Mouse (Mus musculus) midbrain, embryonic 10.5 days (tissue): ENCODE results near the gene Nhlrc4. TPM values are rescaled to one million over a fixed set of nuclear protein-coding genes. Genes with fewer than 3 reads are reported as not detected.
A peak's percentile ranks its signal among the peaks of the same experiment; 100 is the strongest.

Experiments used
- DNase-seq: peaks from one replicate; pipeline ENCODE4 v3.0.0-alpha.2; 2017; ENCODE audit warnings: low spot score
- H3K27ac ChIP-seq: fragments of 300-500 bp; sonication (generic); replicated peaks from 2 replicates; pipeline ENCODE4 v1.5.1; 2016; ENCODE audit warnings: mild to moderate bottlenecking
- H3K27me3 ChIP-seq: fragments of 300-500 bp; sonication (generic); 2 replicates; pipeline ENCODE4 v1.6.1; 2016; ENCODE audit warnings: low read depth, mild to moderate bottlenecking; ENCODE audit not compliant: poor library complexity, severe bottlenecking
- H3K36me3 ChIP-seq: fragments of 300-500 bp; sonication (generic); 2 replicates; pipeline ENCODE4 v1.6.1; 2016; ENCODE audit warnings: mild to moderate bottlenecking, moderate library complexity
- H3K4me1 ChIP-seq: fragments of 300-500 bp; sonication (generic); 2 replicates; pipeline ENCODE4 v1.6.1; 2016
- H3K4me3 ChIP-seq: fragments of 300-500 bp; sonication (generic); 2 replicates; pipeline ENCODE4 v1.5.1; 2016; ENCODE audit warnings: mild to moderate bottlenecking, moderate library complexity
- H3K9me3 ChIP-seq: fragments of 300-500 bp; sonication (generic); replicated peaks from 2 replicates; pipeline ENCODE4 v1.6.1; 2016; ENCODE audit warnings: mild to moderate bottlenecking
- WGBS: fragments of 180-500 bp; shearing (Covaris S2); methylation state at CpG from one replicate; pipeline ENCODE4 v1.1.7; 2016; 5-methylcytosine and 5-hydroxymethylcytosine counted together
- polyA plus RNA-seq: library from polyadenylated mRNA; unstranded; fragments of >200 nt; fragmentation: Nextera tagmentation; extraction: Ambion mirVana; gene quantifications from 2 replicates; pipeline ENCODE4 v1.2.1, GENCODE M21; 2016

Gene Nhlrc4
- polyA plus RNA-seq, 1 experiment from 2014 or later: not detected

- WGBS: 89% methylated on average over 1 of the region's 1 CpGs
- no peak overlapping the region for H3K4me3 ChIP-seq
Observed at GRCm38 (mm10) chr17:25913877-25914275, 30.9 kb downstream of the Nhlrc4 start.

GRCm38 (mm10) chr17:25913186-25913876, 31.4 kb downstream of the Nhlrc4 start:
- WGBS: 92% methylated on average over 14 of the region's 14 CpGs
- Histone ChIP-seq H3K27ac (no peak overlapping the region), H3K9me3 (no peaks in the 10 kb centered on the region), H3K27me3 (no peaks in the 10 kb centered on the region), H3K4me3 (no peak overlapping the region), H3K36me3 (peaks cover 28% of the 10 kb centered on the region), H3K4me1 (peaks cover 10% of the 10 kb centered on the region)
- no peak for DNase-seq

More at GRCm38 (mm10) chr17:25913877-25914275, 30.9 kb downstream of the Nhlrc4 start:
- DNase-seq: no peak
- H3K4me1 ChIP-seq: peaks cover 16% of the 10 kb centered on the region
- H3K36me3 ChIP-seq: peaks cover 28% of the 10 kb centered on the region
- no peaks in the 10 kb centered on the region for H3K9me3 ChIP-seq
- no peaks in the 10 kb centered on the region for H3K27me3 ChIP-seq
- H3K27ac ChIP-seq: no peak overlapping the region

- H3K27me3 ChIP-seq: no peaks in the 10 kb centered on the region
- H3K4me3 ChIP-seq: no peak overlapping the region
- no peaks in the 10 kb centered on the region for H3K4me1 ChIP-seq
- no peaks in the 10 kb centered on the region for H3K9me3 ChIP-seq
- 94% methylated on average over 4 of the region's 4 CpGs for WGBS
- no peak overlapping the region for H3K27ac ChIP-seq
- DNase-seq: no peak
- H3K36me3 ChIP-seq: peaks cover 19% of the 10 kb centered on the region
Observed at GRCm38 (mm10) chr17:25911816-25912215, 32.9 kb downstream of the Nhlrc4 start.

- WGBS: 89% methylated on average over 2 of the region's 2 CpGs
Observed at GRCm38 (mm10) chr17:25907640-25908039, 37.1 kb downstream of the Nhlrc4 start.

GRCm38 (mm10) chr17:25903061-25903460, 41.7 kb downstream of the Nhlrc4 start:
- 89% methylated on average over 3 of the region's 3 CpGs for WGBS
- H3K27me3 ChIP-seq: no peaks in the 10 kb centered on the region

More at GRCm38 (mm10) chr17:25907640-25908039, 37.1 kb downstream of the Nhlrc4 start:
- Histone ChIP-seq H3K27me3 (no peaks in the 10 kb centered on the region), H3K4me3 (no peak overlapping the region), H3K36me3 (peaks cover 10% of the 10 kb centered on the region), H3K4me1 (no peaks in the 10 kb centered on the region), H3K27ac (no peak overlapping the region), H3K9me3 (no peaks in the 10 kb centered on the region)
- DNase-seq: no peak

GRCm38 (mm10) chr17:25900193-25900592, 44.6 kb downstream of the Nhlrc4 start:
- Histone ChIP-seq H3K27ac (no peak overlapping the region), H3K36me3 (peaks cover 14% of the 10 kb centered on the region), H3K4me1 (peaks cover 18% of the 10 kb centered on the region), H3K27me3 (no peaks in the 10 kb centered on the region), H3K9me3 (no peaks in the 10 kb centered on the region), H3K4me3 (no peak overlapping the region)
- no peak for DNase-seq
- 95% methylated on average over 1 of the region's 1 CpGs for WGBS

More at GRCm38 (mm10) chr17:25903061-25903460, 41.7 kb downstream of the Nhlrc4 start:
- Histone ChIP-seq H3K9me3 (no peaks in the 10 kb centered on the region), H3K4me1 (no peaks in the 10 kb centered on the region), H3K27ac (no peak overlapping the region), H3K4me3 (no peak overlapping the region), H3K36me3 (peaks cover 14% of the 10 kb centered on the region)
- DNase-seq: no peak

- Histone ChIP-seq H3K27me3 (no peaks in the 10 kb centered on the region), H3K36me3 (peaks cover 9% of the 10 kb centered on the region), H3K27ac (peak overlapping the region; percentile 69), H3K4me1 (peaks cover 24% of the 10 kb centered on the region), H3K9me3 (no peaks in the 10 kb centered on the region), H3K4me3 (no peak overlapping the region)
- no peak for DNase-seq
- 72% methylated on average over 12 of the region's 12 CpGs for WGBS
Observed at GRCm38 (mm10) chr17:25895891-25896290, 48.9 kb downstream of the Nhlrc4 start.

- DNase-seq: no peak
- no peaks in the 10 kb centered on the region for H3K9me3 ChIP-seq
- 24% methylated on average over 2 of the region's 2 CpGs for WGBS
- no peak overlapping the region for H3K4me3 ChIP-seq
- no peaks in the 10 kb centered on the region for H3K27me3 ChIP-seq
- peaks cover 24% of the 10 kb centered on the region for H3K4me1 ChIP-seq
- H3K27ac ChIP-seq: peak overlapping the region; percentile 69
- H3K36me3 ChIP-seq: peaks cover 7% of the 10 kb centered on the region
Observed at GRCm38 (mm10) chr17:25895415-25895814, 49.3 kb downstream of the Nhlrc4 start.

GRCm38 (mm10) chr17:25893975-25894617, 50.7 kb downstream of the Nhlrc4 start:
- Histone ChIP-seq H3K4me1 (peaks cover 24% of the 10 kb centered on the region), H3K27ac (peak overlapping the region; percentile 67), H3K36me3 (peaks cover 16% of the 10 kb centered on the region), H3K4me3 (no peak overlapping the region), H3K27me3 (no peaks in the 10 kb centered on the region), H3K9me3 (no peaks in the 10 kb centered on the region)
- peak; percentile 62 for DNase-seq
- WGBS: 36% methylated on average over 2 of the region's 2 CpGs

Other genes with a start within 250 kb of the Nhlrc4 start
- 0.51 and 0.77 TPM in 2 replicates for gene Gng13, start 227.8 kb downstream of the Nhlrc4 start, polyA plus RNA-seq
- 55.9 and 58.9 TPM in 2 replicates for gene Chtf18, start 217.5 kb downstream of the Nhlrc4 start, polyA plus RNA-seq
- gene Rpusd1, start 217.3 kb downstream of the Nhlrc4 start, polyA plus RNA-seq: 22.5 and 24.7 TPM in 2 replicates
- not detected in 2 replicates for gene Mslnl, start 208.9 kb downstream of the Nhlrc4 start, polyA plus RNA-seq
- gene Msln, start 190.6 kb downstream of the Nhlrc4 start, polyA plus RNA-seq: 0.16 TPM in 1 of 2 replicates, not detected in the other
- gene Narfl, start 171.2 kb downstream of the Nhlrc4 start, polyA plus RNA-seq: 28.1 and 29.5 TPM in 2 replicates
- gene Haghl, start 159.3 kb downstream of the Nhlrc4 start, polyA plus RNA-seq: 75.8 and 103 TPM in 2 replicates
- gene Ccdc78, start 158.4 kb downstream of the Nhlrc4 start, polyA plus RNA-seq: 0.79 and 1.2 TPM in 2 replicates
- 71.8 and 88.0 TPM in 2 replicates for gene Fam173a, start 152.1 kb downstream of the Nhlrc4 start, polyA plus RNA-seq
- gene AC134908.4, start 149.3 kb downstream of the Nhlrc4 start, polyA plus RNA-seq: 2.9 TPM in 1 of 2 replicates, not detected in the other
- gene Metrn, start 147.8 kb downstream of the Nhlrc4 start, polyA plus RNA-seq: 174 and 205 TPM in 2 replicates
- 9.3 and 12.4 TPM in 2 replicates for gene Fbxl16, start 135.9 kb downstream of the Nhlrc4 start, polyA plus RNA-seq
- gene Wdr24, start 121.3 kb downstream of the Nhlrc4 start, polyA plus RNA-seq: 31.7 and 32.2 TPM in 2 replicates
- gene Jmjd8, start 116.1 kb downstream of the Nhlrc4 start, polyA plus RNA-seq: 58.7 and 68.4 TPM in 2 replicates
- 381 and 403 TPM in 2 replicates for gene Stub1, start 111.6 kb downstream of the Nhlrc4 start, polyA plus RNA-seq
- 1.7 and 2.7 TPM in 2 replicates for gene Rhbdl1, start 107.7 kb downstream of the Nhlrc4 start, polyA plus RNA-seq
- 1.7 and 2.2 TPM in 2 replicates for gene Gm20683, start 103.2 kb downstream of the Nhlrc4 start, polyA plus RNA-seq
- gene Rhot2, start 100.1 kb downstream of the Nhlrc4 start, polyA plus RNA-seq: 23.9 and 25.2 TPM in 2 replicates
- 53.4 and 53.9 TPM in 2 replicates for gene Wdr90, start 83.5 kb downstream of the Nhlrc4 start, polyA plus RNA-seq
- gene Mcrip2, start 76.2 kb downstream of the Nhlrc4 start, polyA plus RNA-seq: 9.9 and 17.1 TPM in 2 replicates
- 74.3 and 80.4 TPM in 2 replicates for gene Mettl26, start 69.9 kb downstream of the Nhlrc4 start, polyA plus RNA-seq
- gene Wfikkn1, start 64.1 kb downstream of the Nhlrc4 start, polyA plus RNA-seq: 6.1 and 19.7 TPM in 2 replicates
- gene Rab40c, start 25.2 kb downstream of the Nhlrc4 start, polyA plus RNA-seq: 29.8 and 33.6 TPM in 2 replicates
- 64.8 and 67.8 TPM in 2 replicates for gene Pigq, start within 50 bp of the Nhlrc4 start, polyA plus RNA-seq
- 0.06 and 0.19 TPM in 2 replicates for gene A930017K11Rik, start 7.6 kb upstream of the Nhlrc4 start, polyA plus RNA-seq
- 27.6 and 29.5 TPM in 2 replicates for gene Capn15, start 40.8 kb upstream of the Nhlrc4 start, polyA plus RNA-seq
- 20.6 and 26.9 TPM in 2 replicates for gene Rab11fip3, start 124.6 kb upstream of the Nhlrc4 start, polyA plus RNA-seq
- gene Decr2, start 145.4 kb upstream of the Nhlrc4 start, polyA plus RNA-seq: 27.8 and 28.2 TPM in 2 replicates
- 87.4 and 106 TPM in 2 replicates for gene Nme4, start 150.6 kb upstream of the Nhlrc4 start, polyA plus RNA-seq
- 1.6 and 2.0 TPM in 2 replicates for gene Tmem8, start 168.3 kb upstream of the Nhlrc4 start, polyA plus RNA-seq
- 301 and 332 TPM in 2 replicates for gene Mrpl28, start 178.5 kb upstream of the Nhlrc4 start, polyA plus RNA-seq
- gene Axin1, start 193.7 kb upstream of the Nhlrc4 start, polyA plus RNA-seq: 9.9 and 10.0 TPM in 2 replicates